Mouse (Mus musculus) forebrain, postnatal 0 days (tissue): ENCODE measurements at regions not wholly inside any gene's neighbourhood (a gene's known extent, or its start where the extent isn't known, plus 50 kb on each side); places are given as distances from the start of the nearest gene placed in this dataset.

Experiments used
- ATAC-seq: fragments of 200-750 bp; cut with Nextera tagmentation; 2 replicates; pipeline ENCODE4 v1.8.0; 2017; ENCODE audit warnings: mild to moderate bottlenecking, moderate library complexity
- DNase-seq: peaks from one replicate; pipeline ENCODE4 v3.0.0-alpha.2; 2015
- H3K27ac ChIP-seq: fragments of 300-500 bp; sonication (generic); 2 replicates; pipeline ENCODE4 v1.5.1; 2014; ENCODE audit warnings: low read depth, mild to moderate bottlenecking, antibody characterized with exemption, low read length, moderate library complexity, mixed read lengths
- H3K27me3 ChIP-seq: fragments of 300-500 bp; sonication (generic); 2 replicates; pipeline ENCODE4 v1.6.1; 2014; ENCODE audit warnings: mild to moderate bottlenecking, low read length, mixed read lengths; ENCODE audit not compliant: insufficient read depth
- H3K36me3 ChIP-seq: fragments of 300-500 bp; sonication (generic); 2 replicates; pipeline ENCODE4 v1.6.1; 2014; ENCODE audit warnings: mild to moderate bottlenecking, moderate library complexity; ENCODE audit not compliant: insufficient read depth
- H3K4me1 ChIP-seq: fragments of 300-500 bp; sonication (generic); 2 replicates; pipeline ENCODE4 v1.6.1; 2014; ENCODE audit warnings: antibody characterized with exemption; ENCODE audit not compliant: insufficient read depth
- H3K4me2 ChIP-seq: fragments of 300-500 bp; sonication (generic); 2 replicates; pipeline ENCODE4 v1.6.1; 2014; ENCODE audit warnings: low read depth, mild to moderate bottlenecking, moderate library complexity
- H3K4me3 ChIP-seq: fragments of 300-500 bp; sonication (generic); 2 replicates; pipeline ENCODE4 v1.5.1; 2014; ENCODE audit warnings: low read depth, low read length, mixed read lengths
- H3K9ac ChIP-seq: fragments of 300-500 bp; sonication (generic); 2 replicates; pipeline ENCODE4 v1.6.1; 2014; ENCODE audit warnings: mild to moderate bottlenecking
- H3K9me3 ChIP-seq: fragments of 300-500 bp; sonication (generic); 2 replicates; pipeline ENCODE4 v1.6.1; 2016; ENCODE audit warnings: low read length
- CTCF ChIP-seq: sonication (generic); IDR thresholded peaks from 2 replicates; pipeline ENCODE4 v1.5.1; 2016; ENCODE audit warnings: antibody characterized with exemption, control low read depth, low read depth
- WGBS: fragments of 180-500 bp; shearing (Covaris S2); extraction: QIAGEN DNeasy Blood & Tissue Kit; methylation state at CpG from one replicate; pipeline ENCODE4 v1.1.7; 2014; 5-methylcytosine and 5-hydroxymethylcytosine counted together

DNA sequence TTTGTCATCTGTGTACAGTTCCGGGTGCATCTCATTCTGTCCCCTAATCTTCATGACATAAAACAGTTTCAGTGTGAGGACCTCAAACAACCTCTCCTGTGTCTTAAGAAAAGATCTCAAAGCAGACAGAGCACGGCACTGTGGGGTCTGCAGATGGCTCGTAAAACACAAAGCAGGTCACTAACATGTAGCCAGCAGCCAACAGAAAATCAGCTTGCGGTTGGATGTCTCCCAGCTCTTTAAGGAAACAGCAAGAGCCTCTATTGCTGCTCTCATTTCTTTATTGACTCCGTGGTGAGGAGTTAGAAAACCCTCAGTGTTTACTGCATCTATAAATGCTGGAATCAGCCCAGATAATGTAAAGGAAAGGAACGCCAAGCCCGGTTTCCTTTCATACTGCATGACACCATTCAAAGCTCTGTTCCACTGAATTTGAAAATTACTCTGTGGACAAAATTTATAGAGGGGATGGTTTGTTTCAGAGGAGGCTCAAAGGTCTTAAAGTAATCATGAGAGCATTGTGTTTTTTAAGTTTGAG is 234.3 kb downstream of the Agtpbp1 start:
- ATAC-seq: peak; percentile 61
- no peak overlapping the region for H3K9ac ChIP-seq
- no peak overlapping the region for H3K4me3 ChIP-seq
- 0 out of 2 replicates have a peak overlapping the region, but pooled peaks have one; percentile 9 for H3K27ac ChIP-seq
- no peaks in the 10 kb centered on the region for H3K36me3 ChIP-seq
- no peaks in the 10 kb centered on the region for H3K4me1 ChIP-seq
- H3K9me3 ChIP-seq: no peaks in the 10 kb centered on the region
- 51% methylated on average over 7 of the region's 7 CpGs for WGBS
- no peaks in the 10 kb centered on the region for H3K27me3 ChIP-seq
- H3K4me2 ChIP-seq: no peak overlapping the region
- DNase-seq: peak; percentile 52
- no peak for TF ChIP-seq CTCF

DNA sequence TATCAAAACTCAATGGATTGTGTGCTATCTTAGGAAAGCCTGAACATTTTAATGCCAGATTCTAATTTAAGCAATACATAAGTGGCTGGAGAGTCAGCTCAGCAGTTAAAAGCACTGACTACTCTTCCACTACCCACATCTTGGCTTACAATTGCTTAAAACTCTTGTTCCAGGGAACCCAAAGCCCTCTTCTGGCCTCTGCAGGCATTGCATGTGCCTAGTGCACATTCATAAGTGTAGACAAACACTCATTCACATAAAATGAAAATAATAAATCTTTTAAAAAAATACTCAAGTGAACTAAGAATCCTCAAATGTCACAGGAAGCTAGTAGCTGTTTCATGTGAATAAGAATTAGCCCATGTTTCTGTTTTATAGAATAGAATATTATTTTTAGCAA is 236.5 kb downstream of the Agtpbp1 start:
- Histone ChIP-seq H3K4me3 (no peak overlapping the region), H3K27me3 (no peaks in the 10 kb centered on the region), H3K4me2 (no peak overlapping the region), H3K9ac (no peak overlapping the region), H3K36me3 (no peaks in the 10 kb centered on the region), H3K27ac (no peak overlapping the region), H3K4me1 (no peaks in the 10 kb centered on the region), H3K9me3 (no peaks in the 10 kb centered on the region)
- ATAC-seq: no peak
- peak; percentile 47 for TF ChIP-seq CTCF
- no peak for DNase-seq

DNA sequence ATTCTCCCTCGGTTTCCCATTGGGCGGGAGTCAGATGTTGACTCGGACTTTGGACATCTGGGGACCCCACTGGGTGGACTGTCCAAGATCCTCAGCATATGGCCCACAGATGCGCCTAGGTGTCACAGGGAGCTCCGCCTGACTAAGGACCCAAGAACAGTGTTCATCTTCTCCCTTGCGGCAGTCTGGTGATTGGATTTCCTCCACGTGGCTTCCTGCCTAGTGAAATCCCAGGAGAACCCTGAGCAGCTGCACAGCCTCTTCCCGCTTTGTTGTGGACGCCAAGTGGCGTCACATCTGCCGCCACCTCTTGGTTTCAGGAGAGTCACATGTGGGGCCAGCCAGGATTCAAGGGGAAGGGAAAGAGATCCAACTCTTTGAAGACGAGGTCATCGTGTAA is 243.2 kb downstream of the Agtpbp1 start:
- DNase-seq: no peak
- no peak overlapping the region for H3K4me3 ChIP-seq
- no peaks in the 10 kb centered on the region for H3K4me1 ChIP-seq
- H3K4me2 ChIP-seq: no peak overlapping the region
- H3K27me3 ChIP-seq: no peaks in the 10 kb centered on the region
- no peak for ATAC-seq
- H3K36me3 ChIP-seq: no peaks in the 10 kb centered on the region
- no peak overlapping the region for H3K9ac ChIP-seq
- H3K9me3 ChIP-seq: no peaks in the 10 kb centered on the region
- 87% methylated on average over 13 of the region's 13 CpGs for WGBS
- no peak overlapping the region for H3K27ac ChIP-seq
- TF ChIP-seq CTCF: no peak

DNA sequence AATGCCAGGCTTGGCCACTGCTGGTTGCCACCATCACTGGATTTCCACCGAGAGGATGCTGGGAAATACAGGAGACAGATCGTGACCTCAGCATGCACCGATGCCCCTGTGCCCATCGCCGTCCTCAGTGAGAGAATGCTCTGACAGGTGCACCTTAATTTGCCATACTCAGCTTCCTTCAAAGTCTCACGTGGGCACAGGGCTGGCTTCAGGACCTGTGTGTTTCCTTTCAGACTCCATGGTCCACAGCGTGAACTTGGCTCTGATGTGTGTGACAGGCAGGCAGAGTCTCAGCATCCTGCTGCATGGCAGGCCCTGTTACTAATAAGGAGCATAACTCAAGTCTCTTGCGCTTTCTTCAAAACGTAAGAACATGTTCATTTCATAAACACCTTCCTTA is 246.6 kb downstream of the Agtpbp1 start:
- H3K4me1 ChIP-seq: no peaks in the 10 kb centered on the region
- WGBS: 94% methylated on average over 9 of the region's 9 CpGs
- no peak for TF ChIP-seq CTCF
- no peaks in the 10 kb centered on the region for H3K27me3 ChIP-seq
- no peak for ATAC-seq
- no peaks in the 10 kb centered on the region for H3K9me3 ChIP-seq
- H3K4me2 ChIP-seq: no peak overlapping the region
- H3K9ac ChIP-seq: no peak overlapping the region
- no peak overlapping the region for H3K27ac ChIP-seq
- no peak overlapping the region for H3K4me3 ChIP-seq
- no peak for DNase-seq
- H3K36me3 ChIP-seq: no peaks in the 10 kb centered on the region

DNA sequence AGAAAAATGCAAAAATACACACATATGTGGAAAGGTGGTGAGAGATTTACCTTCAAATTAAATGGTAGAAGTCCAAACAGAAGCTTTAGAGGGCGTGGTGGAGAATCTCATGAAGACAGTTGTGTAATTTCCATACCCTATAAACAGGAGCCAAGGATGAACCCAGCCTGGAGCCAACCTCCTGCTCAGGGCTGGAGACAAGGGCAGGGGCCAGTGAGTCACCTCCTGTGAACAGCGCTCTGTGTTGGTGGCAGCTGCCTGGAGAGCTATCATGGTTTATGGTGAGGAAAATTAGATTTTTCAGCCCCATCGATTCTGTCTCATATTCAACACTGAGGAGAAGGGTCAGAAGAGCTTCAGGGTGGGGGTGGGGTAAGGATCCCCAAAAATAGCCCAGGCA is 261.1 kb downstream of the Agtpbp1 start:
- H3K4me3 ChIP-seq: no peak overlapping the region
- no peak for ATAC-seq
- H3K27ac ChIP-seq: no peak overlapping the region
- no peaks in the 10 kb centered on the region for H3K36me3 ChIP-seq
- no peak overlapping the region for H3K9ac ChIP-seq
- no peak for DNase-seq
- no peak for TF ChIP-seq CTCF
- H3K4me2 ChIP-seq: no peak overlapping the region
- no peaks in the 10 kb centered on the region for H3K9me3 ChIP-seq
- no peaks in the 10 kb centered on the region for H3K27me3 ChIP-seq
- WGBS: 87% methylated on average over 3 of the region's 3 CpGs
- H3K4me1 ChIP-seq: no peaks in the 10 kb centered on the region

DNA sequence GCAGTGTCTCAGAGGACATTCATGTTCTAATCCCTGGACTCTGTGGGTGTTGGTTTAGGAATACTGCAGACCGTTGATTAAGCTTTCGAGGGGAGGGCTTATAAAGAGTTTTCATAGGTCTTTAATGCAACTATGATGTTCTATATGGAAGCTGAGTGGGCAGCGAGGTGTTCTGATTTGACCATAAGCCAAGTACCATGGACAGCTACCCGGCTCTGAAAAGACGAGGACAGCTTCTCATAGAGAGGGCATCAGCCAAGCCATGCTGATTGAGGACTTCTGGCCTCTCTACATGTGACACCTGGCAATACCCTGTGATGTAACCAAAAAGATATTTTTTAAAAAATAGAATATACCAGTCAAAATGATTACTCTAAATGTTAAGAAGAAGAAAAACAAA is 261.6 kb downstream of the Agtpbp1 start:
- no peaks in the 10 kb centered on the region for H3K4me1 ChIP-seq
- no peaks in the 10 kb centered on the region for H3K9me3 ChIP-seq
- no peak overlapping the region for H3K9ac ChIP-seq
- no peak overlapping the region for H3K4me3 ChIP-seq
- ATAC-seq (no peak), DNase-seq (no peak)
- no peaks in the 10 kb centered on the region for H3K27me3 ChIP-seq
- TF ChIP-seq CTCF: no peak
- 52% methylated on average over 5 of the region's 5 CpGs for WGBS
- no peaks in the 10 kb centered on the region for H3K36me3 ChIP-seq
- no peak overlapping the region for H3K4me2 ChIP-seq
- H3K27ac ChIP-seq: no peak overlapping the region

DNA sequence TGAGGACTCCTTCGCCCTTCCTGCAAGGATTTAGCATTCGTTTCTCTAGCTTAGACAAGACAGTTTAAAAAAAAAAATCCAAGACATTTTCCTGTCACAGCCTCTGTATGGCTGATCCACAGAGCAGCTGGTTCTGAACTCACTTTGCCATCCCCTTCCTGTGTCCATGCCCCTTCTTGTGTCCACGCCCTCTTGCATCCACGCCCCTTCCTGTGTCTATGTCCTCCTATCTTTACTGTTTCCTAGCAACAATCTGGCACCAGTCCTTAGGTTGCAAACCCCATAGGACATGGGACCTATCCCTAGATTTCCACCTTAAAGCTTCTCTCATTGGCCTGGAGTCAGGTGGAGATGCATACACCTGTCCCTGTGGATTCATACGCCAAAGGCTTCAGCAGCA is 264.8 kb downstream of the Agtpbp1 start:
- Histone ChIP-seq H3K27me3 (no peaks in the 10 kb centered on the region), H3K4me2 (no peak overlapping the region), H3K9ac (no peak overlapping the region), H3K9me3 (no peaks in the 10 kb centered on the region), H3K4me1 (no peaks in the 10 kb centered on the region), H3K4me3 (no peak overlapping the region), H3K27ac (no peak overlapping the region), H3K36me3 (no peaks in the 10 kb centered on the region)
- DNase-seq: no peak
- no peak for ATAC-seq
- WGBS: 87% methylated on average over 5 of the region's 5 CpGs
- TF ChIP-seq CTCF: no peak
